Mouse (Mus musculus) E14TG2a.4 (cell line): ENCODE data around the gene Synj2.

Source experiments
- H3K27me3 ChIP-seq: 2 replicates; pipeline ENCODE4 v1.6.1; 2014; ENCODE audit warnings: low read length, control low read depth; ENCODE audit not compliant: insufficient read depth
- H3K36me3 ChIP-seq: 2 replicates; pipeline ENCODE4 v1.6.1; 2014; ENCODE audit warnings: low read length, control low read depth; ENCODE audit not compliant: insufficient read depth
- H3K4me1 ChIP-seq: replicated peaks from 2 replicates; pipeline ENCODE4 v1.6.1; 2014; ENCODE audit warnings: low read depth, low read length, control low read depth
- H3K4me3 ChIP-seq: replicated peaks from 2 replicates; pipeline ENCODE4 v1.5.1; 2014; ENCODE audit warnings: mild to moderate bottlenecking, low read length
- H3K9me3 ChIP-seq: 2 replicates; pipeline ENCODE4 v1.6.1; 2014; ENCODE audit warnings: low read length, control low read depth
- CTCF ChIP-seq: conservative IDR thresholded peaks from 2 replicates; pipeline ENCODE4 v1.5.1; 2014; ENCODE audit warnings: low read length
- NANOG ChIP-seq: IDR thresholded peaks from 2 replicates; pipeline ENCODE4 v1.6.1; 2014; ENCODE audit warnings: borderline replicate concordance, low read length, mixed read lengths
- POU5F1 ChIP-seq: IDR thresholded peaks from 2 replicates; pipeline ENCODE4 v1.6.1; 2014; ENCODE audit warnings: low read length, borderline replicate concordance

Synj2 gene

GRCm38 (mm10) chr17:5941230-5942043 is at the start of gene Synj2:
Gene Synj2 (plus strand): TSS chr17:5941280.
- TF ChIP-seq POU5F1 (no peak), CTCF (no peak), NANOG (no peak)
- H3K4me1 ChIP-seq, result peaks cover 14% of the 10 kb centered on the region
- H3K27me3 ChIP-seq, result peaks cover 66% of the 10 kb centered on the region
- peak within 1 kb of the TSS; percentile 77 for H3K4me3 ChIP-seq
- no peaks in the 10 kb centered on the region for H3K9me3 ChIP-seq
- no peaks in the 10 kb centered on the region for H3K36me3 ChIP-seq

- Histone ChIP-seq H3K4me1 (peaks cover 77% of the 10 kb centered on the region), H3K27me3 (no peaks in the 10 kb centered on the region), H3K4me3 (no peak overlapping the region), H3K9me3 (no peaks in the 10 kb centered on the region), H3K36me3 (no peaks in the 10 kb centered on the region)
- TF ChIP-seq CTCF (no peak), POU5F1 (no peak), NANOG (no peak)
Observed at GRCm38 (mm10) chr17:5891933-5892683, 49.0 kb upstream of the Synj2 start.

- H3K4me1 ChIP-seq, result peaks cover 74% of the 10 kb centered on the region
- TF ChIP-seq CTCF, result no peak
- no peak for TF ChIP-seq NANOG
- TF ChIP-seq POU5F1, result no peak
- no peaks in the 10 kb centered on the region for H3K9me3 ChIP-seq
- no peaks in the 10 kb centered on the region for H3K27me3 ChIP-seq
- H3K36me3 ChIP-seq, result no peaks in the 10 kb centered on the region
- 0 out of 2 replicates have a peak overlapping the region, but pooled peaks have one; percentile 7 for H3K4me3 ChIP-seq
Observed at GRCm38 (mm10) chr17:5893092-5893491, 48.0 kb upstream of the Synj2 start.

- no peak for TF ChIP-seq POU5F1
- TF ChIP-seq NANOG, result no peak
- peak; percentile 24; the same call in 1 of the 2 replicates for TF ChIP-seq CTCF
- Histone ChIP-seq H3K9me3 (no peaks in the 10 kb centered on the region), H3K27me3 (no peaks in the 10 kb centered on the region), H3K4me3 (0 out of 2 replicates have a peak overlapping the region, but pooled peaks have one; percentile 7), H3K4me1 (peaks cover 74% of the 10 kb centered on the region), H3K36me3 (no peaks in the 10 kb centered on the region)
Observed at GRCm38 (mm10) chr17:5893574-5894148, 47.4 kb upstream of the Synj2 start.

GRCm38 (mm10) chr17:5896066-5896465 is 45.0 kb upstream of the Synj2 start:
- Histone ChIP-seq H3K36me3 (peaks cover 6% of the 10 kb centered on the region; the same call in 1 of the 2 replicates), H3K9me3 (no peaks in the 10 kb centered on the region), H3K4me1 (peaks cover 77% of the 10 kb centered on the region), H3K27me3 (no peaks in the 10 kb centered on the region), H3K4me3 (0 out of 2 replicates have a peak overlapping the region, but pooled peaks have one; percentile 20)
- TF ChIP-seq NANOG (no peak), CTCF (no peak), POU5F1 (no peak)

GRCm38 (mm10) chr17:5896607-5897006 is 44.5 kb upstream of the Synj2 start:
- Histone ChIP-seq H3K36me3 (peaks cover 6% of the 10 kb centered on the region; the same call in 1 of the 2 replicates), H3K9me3 (no peaks in the 10 kb centered on the region), H3K4me3 (no peak overlapping the region), H3K27me3 (no peaks in the 10 kb centered on the region), H3K4me1 (peaks cover 78% of the 10 kb centered on the region)
- TF ChIP-seq POU5F1 (no peak), CTCF (no peak), NANOG (no peak)

- TF ChIP-seq POU5F1, result no peak
- H3K9me3 ChIP-seq, result no peaks in the 10 kb centered on the region
- peaks cover 6% of the 10 kb centered on the region; the same call in 1 of the 2 replicates for H3K36me3 ChIP-seq
- no peaks in the 10 kb centered on the region for H3K27me3 ChIP-seq
- no peak overlapping the region for H3K4me3 ChIP-seq
- H3K4me1 ChIP-seq, result peaks cover 73% of the 10 kb centered on the region
Observed at GRCm38 (mm10) chr17:5897326-5898200, 43.5 kb upstream of the Synj2 start.

- TF ChIP-seq NANOG (no peak), POU5F1 (no peak), CTCF (no peak)
- peaks cover 68% of the 10 kb centered on the region for H3K4me1 ChIP-seq
Observed at GRCm38 (mm10) chr17:5899251-5899650, 41.8 kb upstream of the Synj2 start.

More at GRCm38 (mm10) chr17:5899251-5899650, 41.8 kb upstream of the Synj2 start:
- H3K36me3 ChIP-seq, result peaks cover 6% of the 10 kb centered on the region; the same call in 1 of the 2 replicates
- no peaks in the 10 kb centered on the region for H3K9me3 ChIP-seq
- H3K27me3 ChIP-seq, result no peaks in the 10 kb centered on the region
- no peak overlapping the region for H3K4me3 ChIP-seq
